Mouse (Mus musculus): ENCODE results near the gene Cbr4.

- TF ChIP-seq POLR2A (IDR thresholded peaks at IDR 0.05; ENCODE audit: insufficient read depth, low read length), result no peak
- no peak for TF ChIP-seq CTCF (IDR thresholded peaks at IDR 0.05; ENCODE audit: low read depth, low read length)
- TF ChIP-seq EP300 (IDR thresholded peaks at IDR 0.05; ENCODE audit: insufficient read depth, low read depth, low read length), result no peak
These were observed 34.6 kb downstream of the Cbr4 start for GRCm38 (mm10) chr8:61522132-61522531.
